Mouse (Mus musculus) CH12.LX (cell line): Measurements from ENCODE around the gene Maml2.

ENCODE experiments used
- BHLHE40 ChIP-seq: IDR thresholded peaks from 2 replicates; pipeline ENCODE4 v1.6.1; 2011; ENCODE audit warnings: mild to moderate bottlenecking, low read depth, low read length, improper control_type of control experiment
- CTCF ChIP-seq, 2 experiments: IDR thresholded peaks in 1 of 2; conservative IDR thresholded peaks in 1 of 2; 2 replicates each; pipeline ENCODE4 v1.5.1; 2011 to 2012; ENCODE audit warnings: low read depth in 2 of 2, low read length in 2 of 2, improper control_type of control experiment in 1 of 2, inconsistent platforms in 1 of 2, mild to moderate bottlenecking in 1 of 2, moderate library complexity in 1 of 2
- POLR2A ChIP-seq: IDR thresholded peaks from 2 replicates; pipeline ENCODE4 v1.6.1; 2011; ENCODE audit warnings: low read depth, mild to moderate bottlenecking, improper control_type of control experiment, low read length
- ZC3H11A ChIP-seq: IDR thresholded peaks from 2 replicates; pipeline ENCODE4 v1.6.1; 2012; ENCODE audit warnings: low read depth, mild to moderate bottlenecking, inconsistent platforms, low read length, improper control_type of control experiment
- ZKSCAN1 ChIP-seq: IDR thresholded peaks from 2 replicates; pipeline ENCODE4 v1.6.1; 2012; ENCODE audit warnings: low read depth, inconsistent platforms, low read length, improper control_type of control experiment, borderline replicate concordance
- ZNF384 ChIP-seq: IDR thresholded peaks from 2 replicates; pipeline ENCODE4 v1.6.1; 2012; ENCODE audit warnings: low read depth, low read length, improper control_type of control experiment, inconsistent platforms

DNA sequence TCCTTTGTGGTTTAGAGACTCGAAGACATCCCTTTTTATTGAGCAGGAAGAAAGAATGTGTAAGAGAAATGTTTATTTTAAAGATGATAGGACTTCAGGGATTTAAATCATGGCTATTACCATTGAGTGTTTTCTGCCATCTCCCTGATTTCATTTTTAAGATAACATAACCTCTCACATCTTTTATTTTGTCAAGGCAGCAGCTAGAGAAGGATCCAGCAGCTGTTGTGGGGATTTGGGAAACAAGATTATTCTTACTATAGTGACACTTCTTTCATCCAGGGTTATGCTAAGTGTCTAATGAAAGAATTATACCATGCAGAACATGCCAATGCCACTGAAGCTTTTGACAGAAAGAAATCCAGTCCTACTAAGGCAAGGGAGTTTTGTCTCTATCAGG, 193.3 kb downstream of the Maml2 start:
- TF ChIP-seq CTCF (conservative IDR thresholded peaks at IDR 0.05 in 1 of 2, IDR thresholded peaks at IDR 0.05 in 1 of 2; ENCODE audit: low read depth in 2 of 2, low read length in 2 of 2), result no peak
- TF ChIP-seq BHLHE40, result no peak
- no peak for TF ChIP-seq ZC3H11A
- TF ChIP-seq ZKSCAN1, result no peak
- TF ChIP-seq POLR2A, result no peak
- TF ChIP-seq ZNF384, result no peak
